Mouse (Mus musculus): ENCODE data around the gene Klf9. TPM values are rescaled to one million over a fixed set of nuclear protein-coding genes. Genes with fewer than 3 reads are reported as not detected.

The Klf9 gene
- 18.4 TPM for polyA plus RNA-seq (2017; shearing (Covaris generic))

GRCm38 (mm10) chr19:23140689-23141317, at the start of gene Klf9:
TSS of gene Klf9 (plus strand) at chr19:23141226.

Other genes with a start within 250 kb of the Klf9 start
- 41.0 TPM for gene Smc5, start 132.7 kb downstream of the Klf9 start, polyA plus RNA-seq (2017; shearing (Covaris generic))